Mouse (Mus musculus): Measurements from ENCODE around the gene Arl1. TPM values are rescaled to one million over a fixed set of nuclear protein-coding genes. Genes with fewer than 3 reads are reported as not detected.
"Not testable (repeated sequence)": the region's sequence is repeated elsewhere in the genome, so short reads cannot be mapped to it uniquely, and the experiment has no call there.

Gene Arl1
- polyA plus RNA-seq, 1 experiment from 2014 or later = 210 TPM

DNA sequence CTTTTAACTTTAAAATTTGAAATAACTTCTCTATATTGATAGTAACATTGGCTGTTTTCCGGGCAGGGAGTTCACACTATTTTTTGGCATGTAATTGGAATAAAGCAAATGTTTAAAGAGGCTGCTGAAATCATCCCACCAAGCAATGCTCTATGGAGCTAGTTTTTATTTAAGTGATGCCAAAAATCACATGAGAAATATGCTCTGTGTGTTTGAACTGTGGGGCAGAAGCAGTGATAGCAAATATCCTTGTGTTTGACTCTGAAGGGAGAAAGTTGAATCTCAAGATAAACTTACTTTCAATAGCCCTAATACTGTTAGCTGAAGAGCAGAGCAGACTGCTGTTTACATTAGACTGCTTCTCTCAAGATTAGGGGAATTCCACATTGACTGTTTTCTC lies 11.0 kb upstream of the Arl1 start:
- Histone ChIP-seq H3K27me3 (no peaks in the 10 kb centered on the region), H3K4me1 (no peaks in the 10 kb centered on the region), H3K9me3 (replicated peaks) (no peaks in the 10 kb centered on the region), H3K4me2 (replicated peaks) (no peak overlapping the region), H3K4me3 (replicated peaks) (no peak overlapping the region), H3K36me3 (no peaks in the 10 kb centered on the region), H3K9ac (no peak overlapping the region), H3K27ac (replicated peaks) (no peak overlapping the region)
- ATAC-seq (ENCODE audit: insufficient number of reproducible peaks, low FRiP score, low TSS enrichment, low read depth) = no peak
- 69% methylated on average over 1 of the region's 1 CpGs for WGBS

DNA sequence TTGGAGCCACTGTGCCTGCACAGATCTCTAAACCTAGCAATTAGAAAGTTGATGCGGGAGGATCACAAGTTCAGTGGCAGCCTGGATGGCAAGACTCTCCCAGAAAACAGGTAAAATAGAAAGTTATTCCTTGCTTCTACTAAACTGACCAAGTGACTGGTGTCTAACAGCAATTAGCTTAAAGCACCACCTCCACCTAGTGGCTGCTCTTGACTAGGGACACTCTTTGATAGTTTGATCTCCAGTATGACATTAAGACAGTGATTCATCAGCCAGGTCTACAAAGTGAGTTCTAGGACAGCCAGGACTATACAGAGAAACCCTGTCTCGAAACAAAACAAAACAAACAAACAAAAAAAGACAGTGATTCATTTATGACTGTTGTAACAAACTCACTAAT lies 5.3 kb upstream of the Arl1 start:
- H3K27ac ChIP-seq (replicated peaks) = no peak overlapping the region
- no peak for ATAC-seq (ENCODE audit: insufficient number of reproducible peaks, low FRiP score, low TSS enrichment, low read depth)
- WGBS = 61% methylated on average over 2 of the region's 2 CpGs
- no peak overlapping the region for H3K4me2 ChIP-seq (replicated peaks)
- no peaks in the 10 kb centered on the region for H3K36me3 ChIP-seq
- peaks cover 2% of the 10 kb centered on the region; the same call in 1 of the 2 replicates for H3K4me1 ChIP-seq
- H3K9me3 ChIP-seq (replicated peaks) = no peaks in the 10 kb centered on the region
- no peaks in the 10 kb centered on the region for H3K27me3 ChIP-seq
- no peak overlapping the region for H3K4me3 ChIP-seq (replicated peaks)
- H3K9ac ChIP-seq = no peak overlapping the region

GRCm38 (mm10) chr10:88727128-88727527 lies 3.5 kb upstream of the Arl1 start:
- Histone ChIP-seq H3K4me1 (peaks cover 6% of the 10 kb centered on the region), H3K9ac (no peak overlapping the region), H3K27me3 (no peaks in the 10 kb centered on the region), H3K36me3 (no peaks in the 10 kb centered on the region), H3K27ac (replicated peaks) (no peak overlapping the region), H3K9me3 (replicated peaks) (no peaks in the 10 kb centered on the region), H3K4me2 (replicated peaks) (no peak overlapping the region), H3K4me3 (replicated peaks) (no peak overlapping the region)
- ATAC-seq (ENCODE audit: insufficient number of reproducible peaks, low FRiP score, low TSS enrichment, low read depth) = no peak
- 23% methylated on average over 1 of the region's 1 CpGs for WGBS

GRCm38 (mm10) chr10:88728166-88728565 lies 2.5 kb upstream of the Arl1 start:
- Histone ChIP-seq H3K36me3 (no peaks in the 10 kb centered on the region), H3K27me3 (no peaks in the 10 kb centered on the region), H3K27ac (replicated peaks) (no peak overlapping the region), H3K4me1 (peaks cover 14% of the 10 kb centered on the region), H3K4me3 (replicated peaks) (no peak overlapping the region), H3K9ac (no peak overlapping the region), H3K9me3 (replicated peaks) (no peaks in the 10 kb centered on the region), H3K4me2 (replicated peaks) (no peak overlapping the region)
- WGBS = 62% methylated on average over 8 of the region's 8 CpGs
- no peak for ATAC-seq (ENCODE audit: insufficient number of reproducible peaks, low FRiP score, low TSS enrichment, low read depth)

DNA sequence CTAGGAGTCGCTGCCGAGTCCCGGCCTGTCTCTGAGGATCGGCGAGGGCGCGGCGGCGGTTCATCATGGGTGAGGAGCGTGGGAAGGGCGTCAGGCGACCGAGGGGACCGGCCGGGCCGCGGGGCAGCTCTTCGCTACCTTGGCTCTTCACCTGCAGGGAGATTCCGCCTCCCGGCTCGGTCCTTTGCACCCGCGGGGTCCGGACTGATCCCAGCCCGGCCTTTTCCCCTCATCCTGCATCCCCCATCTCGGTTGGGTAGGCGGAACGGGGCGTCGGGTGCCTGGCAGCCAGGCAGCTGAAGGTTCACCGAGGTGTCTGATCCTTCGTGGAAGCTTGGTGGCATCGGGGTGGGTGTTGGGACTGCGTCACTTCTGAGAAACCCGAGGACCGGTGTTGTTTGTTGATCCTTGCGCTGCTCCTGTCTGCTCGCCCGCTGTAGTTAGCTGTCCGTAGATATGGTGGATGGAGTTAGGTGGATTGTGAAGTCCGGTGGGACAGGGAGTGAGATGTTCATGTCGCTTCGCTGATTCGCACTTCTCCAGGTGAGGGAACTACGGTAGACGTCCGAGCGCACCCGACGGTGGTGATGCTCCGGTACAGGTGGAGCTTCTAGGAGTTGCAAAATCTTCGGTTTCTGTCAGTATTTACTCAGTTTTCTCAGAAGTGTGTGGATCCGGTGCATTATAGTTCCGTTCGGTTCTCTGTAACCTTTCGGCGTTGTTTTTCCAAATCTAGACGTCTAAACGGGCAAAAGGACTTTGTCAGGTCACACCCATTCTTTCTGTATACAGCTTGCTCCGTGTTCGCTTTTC lies 1.0 kb downstream of the Arl1 start:
- Histone ChIP-seq H3K4me1 (peaks cover 14% of the 10 kb centered on the region), H3K36me3 (peaks cover 3% of the 10 kb centered on the region; the same call in 1 of the 2 replicates), H3K9me3 (replicated peaks) (no peaks in the 10 kb centered on the region), H3K4me3 (replicated peaks) (peak overlapping the region; percentile 99), H3K4me2 (replicated peaks) (peak overlapping the region; percentile 77), H3K27me3 (no peaks in the 10 kb centered on the region), H3K27ac (replicated peaks) (peak overlapping the region; percentile 91), H3K9ac (peak overlapping the region; percentile 94)
- 2% methylated on average over 61 of the region's 61 CpGs for WGBS
- ATAC-seq (ENCODE audit: insufficient number of reproducible peaks, low FRiP score, low TSS enrichment, low read depth) = peak; percentile 25

DNA sequence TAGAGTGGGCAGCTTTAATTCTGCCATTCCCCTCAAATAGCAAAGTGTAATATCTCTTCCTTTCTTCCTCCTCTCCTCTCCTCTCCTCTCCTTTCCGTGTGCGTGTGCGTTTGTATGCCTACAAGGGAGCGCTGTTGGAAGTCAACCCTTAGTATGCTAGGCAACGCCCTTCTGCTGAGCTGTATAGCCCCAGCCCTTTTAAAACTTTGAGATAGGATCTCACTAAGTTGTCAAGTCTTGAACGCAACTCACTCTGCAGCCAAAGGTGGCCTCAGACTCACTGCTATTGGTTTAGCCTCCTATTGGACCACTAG lies 1.6 kb downstream of the Arl1 start:
- H3K27ac ChIP-seq (replicated peaks) = no peak overlapping the region

DNA sequence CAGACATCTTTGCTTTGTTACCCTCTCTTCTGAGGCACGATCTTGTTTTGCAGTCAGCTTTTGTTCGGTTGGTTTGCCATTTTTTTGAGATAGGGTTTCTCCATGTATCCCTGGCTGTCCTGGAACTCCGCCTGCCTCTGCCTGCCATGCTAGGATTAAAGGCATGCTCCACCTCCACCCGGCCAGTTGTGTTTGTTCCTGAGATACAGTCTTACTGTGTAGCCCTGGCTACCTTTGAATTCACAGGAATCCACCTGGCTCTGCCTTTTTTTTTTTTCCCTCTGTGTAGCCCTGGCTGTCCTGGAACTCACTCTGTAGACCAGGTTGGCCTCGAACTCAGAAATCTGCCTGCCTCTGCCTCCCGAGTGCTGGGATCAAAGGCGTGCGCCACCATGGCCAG lies 8.4 kb downstream of the Arl1 start:
- H3K9me3 ChIP-seq (replicated peaks); ATAC-seq (ENCODE audit: insufficient number of reproducible peaks, low FRiP score, low TSS enrichment, low read depth); H3K27me3 ChIP-seq; H3K9ac ChIP-seq; H3K4me3 ChIP-seq (replicated peaks); H3K4me2 ChIP-seq (replicated peaks); H3K27ac ChIP-seq (replicated peaks); H3K4me1 ChIP-seq: not testable (repeated sequence)
- H3K36me3 ChIP-seq = peaks cover 49% of the 10 kb centered on the region
- WGBS = 96% methylated on average over 8 of the region's 8 CpGs

More for the DNA sequence above, 1.6 kb downstream of the Arl1 start:
- Histone ChIP-seq H3K9ac (peak overlapping the region; percentile 94), H3K4me1 (peaks cover 14% of the 10 kb centered on the region), H3K36me3 (peaks cover 8% of the 10 kb centered on the region), H3K27me3 (no peaks in the 10 kb centered on the region), H3K9me3 (replicated peaks) (no peaks in the 10 kb centered on the region), H3K4me3 (replicated peaks) (peak overlapping the region; percentile 99), H3K4me2 (replicated peaks) (peak overlapping the region; percentile 77)
- ATAC-seq (ENCODE audit: insufficient number of reproducible peaks, low FRiP score, low TSS enrichment, low read depth) = no peak
- WGBS = 11% methylated on average over 6 of the region's 6 CpGs

DNA sequence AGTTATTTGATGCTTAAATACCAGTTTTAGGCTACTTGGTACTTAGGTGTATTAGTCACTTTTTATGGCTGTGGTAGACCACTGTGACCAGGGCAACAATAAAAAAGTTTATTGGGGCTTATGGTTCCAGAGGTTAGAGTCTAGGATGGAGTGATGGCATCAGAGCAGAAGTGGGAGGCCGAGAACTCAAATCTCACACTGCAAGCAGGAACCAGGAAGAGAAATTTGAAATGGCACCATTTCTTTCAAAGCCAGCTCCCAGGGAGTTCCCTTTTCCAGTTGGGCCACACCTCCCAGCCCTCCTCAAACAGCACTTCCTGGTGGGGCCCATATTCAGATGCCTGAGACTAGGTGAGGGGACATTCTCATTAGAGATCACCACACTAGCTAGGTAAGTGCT lies 9.2 kb downstream of the Arl1 start:
- 77% methylated on average over 1 of the region's 1 CpGs for WGBS
- no peaks in the 10 kb centered on the region for H3K4me1 ChIP-seq
- H3K9me3 ChIP-seq (replicated peaks) = no peaks in the 10 kb centered on the region
- H3K27me3 ChIP-seq = no peaks in the 10 kb centered on the region
- H3K36me3 ChIP-seq = peaks cover 55% of the 10 kb centered on the region
- no peak overlapping the region for H3K4me3 ChIP-seq (replicated peaks)
- no peak overlapping the region for H3K27ac ChIP-seq (replicated peaks)
- ATAC-seq (ENCODE audit: insufficient number of reproducible peaks, low FRiP score, low TSS enrichment, low read depth) = no peak
- no peak overlapping the region for H3K4me2 ChIP-seq (replicated peaks)
- H3K9ac ChIP-seq = no peak overlapping the region

DNA sequence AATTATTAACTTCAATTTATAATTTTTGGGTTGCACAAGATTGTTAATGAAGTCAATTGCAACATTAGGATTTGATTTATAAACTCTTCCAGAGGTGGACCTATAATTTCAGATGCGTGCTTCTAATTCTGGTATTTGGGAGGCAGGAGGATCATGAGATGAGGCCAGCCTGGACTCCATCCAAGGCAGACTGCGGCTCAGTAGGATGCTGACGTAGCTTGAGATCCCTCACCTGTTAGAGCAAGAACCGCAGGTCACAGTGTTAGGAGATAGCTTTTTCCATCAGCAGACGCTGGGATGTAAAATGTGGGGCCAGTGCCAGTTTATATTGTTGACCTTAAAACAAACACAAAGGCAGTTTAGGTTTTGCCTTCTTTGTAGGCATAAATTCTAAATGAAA lies 10.1 kb downstream of the Arl1 start:
- Histone ChIP-seq H3K9ac (no peak overlapping the region), H3K4me1 (no peaks in the 10 kb centered on the region), H3K4me3 (replicated peaks) (no peak overlapping the region), H3K4me2 (replicated peaks) (no peak overlapping the region), H3K9me3 (replicated peaks) (no peaks in the 10 kb centered on the region), H3K27ac (replicated peaks) (no peak overlapping the region), H3K36me3 (peaks cover 63% of the 10 kb centered on the region), H3K27me3 (no peaks in the 10 kb centered on the region)
- 85% methylated on average over 5 of the region's 5 CpGs for WGBS
- ATAC-seq (ENCODE audit: insufficient number of reproducible peaks, low FRiP score, low TSS enrichment, low read depth) = no peak

- Histone ChIP-seq H3K27ac (replicated peaks) (no peak overlapping the region), H3K27me3 (no peaks in the 10 kb centered on the region), H3K9ac (no peak overlapping the region), H3K4me3 (replicated peaks) (no peak overlapping the region), H3K36me3 (peaks cover 60% of the 10 kb centered on the region), H3K4me2 (replicated peaks) (no peak overlapping the region), H3K9me3 (replicated peaks) (no peaks in the 10 kb centered on the region), H3K4me1 (no peaks in the 10 kb centered on the region)
- 93% methylated on average over 2 of the region's 2 CpGs for WGBS
- ATAC-seq (ENCODE audit: insufficient number of reproducible peaks, low FRiP score, low TSS enrichment, low read depth) = no peak
These were observed 10.8 kb downstream of the Arl1 start for GRCm38 (mm10) chr10:88741426-88741825.

DNA sequence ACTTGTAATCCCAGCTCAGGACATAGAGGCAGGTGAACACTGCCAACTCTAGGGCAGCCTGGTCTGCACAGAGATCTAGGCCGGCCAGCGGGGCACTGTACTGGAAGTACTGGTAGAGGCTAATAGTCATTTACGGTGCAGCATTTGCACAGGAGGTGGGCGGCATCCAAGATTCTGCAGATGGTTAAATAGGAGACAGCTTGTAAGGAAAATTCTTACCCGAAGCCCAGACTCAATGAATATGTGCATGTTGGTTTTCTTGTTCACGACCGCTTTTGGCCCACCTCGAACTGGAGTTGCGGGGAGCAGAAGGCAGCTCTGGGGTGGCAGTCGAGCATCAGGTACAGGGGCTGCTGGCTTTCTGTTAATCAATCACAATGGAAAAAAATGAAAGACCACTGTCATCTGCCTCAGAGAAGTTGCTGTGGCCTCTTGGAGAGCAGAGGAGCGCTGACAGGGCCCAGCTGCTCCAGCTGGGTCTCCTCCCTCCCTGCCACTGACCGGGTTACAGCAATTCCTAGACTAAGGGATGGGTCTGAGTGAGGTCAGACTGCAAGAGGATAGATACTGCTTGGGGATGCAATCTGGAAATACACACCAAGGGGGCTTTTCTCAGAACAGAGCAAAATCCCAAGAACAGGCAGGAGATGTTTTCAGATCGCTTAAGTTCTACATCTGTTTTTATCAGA lies 31.0 kb downstream of the Arl1 start:
- Histone ChIP-seq H3K4me2 (replicated peaks) (no peak overlapping the region), H3K9me3 (replicated peaks) (no peaks in the 10 kb centered on the region), H3K36me3 (peaks cover 78% of the 10 kb centered on the region), H3K4me1 (no peaks in the 10 kb centered on the region), H3K9ac (no peak overlapping the region), H3K4me3 (replicated peaks) (no peak overlapping the region), H3K27me3 (no peaks in the 10 kb centered on the region), H3K27ac (replicated peaks) (no peak overlapping the region)
- no peak for ATAC-seq (ENCODE audit: insufficient number of reproducible peaks, low FRiP score, low TSS enrichment, low read depth)
- 90% methylated on average over 13 of the region's 13 CpGs for WGBS
